Mouse (Mus musculus) heart, embryonic 15.5 days (tissue): Measurements from ENCODE around the gene Spint1. TPM values are rescaled to one million over a fixed set of nuclear protein-coding genes. Genes with fewer than 3 reads are reported as not detected.

Experiments used
- ATAC-seq: fragments of 200-750 bp; cut with Nextera tagmentation; replicated peaks from 2 replicates; pipeline ENCODE4 v1.8.0; 2017; ENCODE audit warnings: low read depth, moderate TSS enrichment; ENCODE audit not compliant: insufficient number of reproducible peaks, insufficient read depth, low FRiP score
- H3K27ac ChIP-seq: fragments of 300-500 bp; sonication (generic); 2 replicates; pipeline ENCODE4 v1.5.1; 2015; ENCODE audit warnings: mild to moderate bottlenecking, inconsistent platforms
- H3K27me3 ChIP-seq: fragments of 300-500 bp; sonication (generic); 2 replicates; pipeline ENCODE4 v1.6.1; 2015; ENCODE audit warnings: inconsistent platforms
- H3K36me3 ChIP-seq: fragments of 300-500 bp; sonication (generic); 2 replicates; pipeline ENCODE4 v1.6.1; 2015; ENCODE audit warnings: mild to moderate bottlenecking, inconsistent platforms
- H3K4me1 ChIP-seq: fragments of 300-500 bp; sonication (generic); replicated peaks from 2 replicates; pipeline ENCODE4 v1.6.1; 2015; ENCODE audit warnings: inconsistent platforms
- H3K4me2 ChIP-seq: fragments of 300-500 bp; sonication (generic); 2 replicates; pipeline ENCODE4 v1.6.1; 2015; ENCODE audit warnings: inconsistent platforms, mild to moderate bottlenecking, moderate library complexity
- H3K4me3 ChIP-seq: fragments of 300-500 bp; sonication (generic); 2 replicates; pipeline ENCODE4 v1.5.1; 2015; ENCODE audit warnings: mild to moderate bottlenecking, inconsistent platforms
- H3K9ac ChIP-seq: fragments of 300-500 bp; sonication (generic); 2 replicates; pipeline ENCODE4 v1.6.1; 2015; ENCODE audit warnings: mild to moderate bottlenecking, inconsistent platforms
- H3K9me3 ChIP-seq: fragments of 300-500 bp; sonication (generic); replicated peaks from 2 replicates; pipeline ENCODE4 v1.6.1; 2016; ENCODE audit warnings: inconsistent platforms
- WGBS: fragments of 180-500 bp; shearing (Covaris S2); methylation state at CpG from one replicate; pipeline ENCODE4 v1.1.7; 2015; ENCODE audit warnings: mixed read lengths; 5-methylcytosine and 5-hydroxymethylcytosine counted together
- polyA plus RNA-seq: library from polyadenylated mRNA; unstranded; fragments of >200 nt; fragmentation: Nextera tagmentation; extraction: Ambion mirVana; gene quantifications from 2 replicates; pipeline ENCODE4 v1.2.1, GENCODE M21; 2015

Spint1 gene
- polyA plus RNA-seq, 1 experiment from 2014 or later = 1.2 TPM

DNA sequence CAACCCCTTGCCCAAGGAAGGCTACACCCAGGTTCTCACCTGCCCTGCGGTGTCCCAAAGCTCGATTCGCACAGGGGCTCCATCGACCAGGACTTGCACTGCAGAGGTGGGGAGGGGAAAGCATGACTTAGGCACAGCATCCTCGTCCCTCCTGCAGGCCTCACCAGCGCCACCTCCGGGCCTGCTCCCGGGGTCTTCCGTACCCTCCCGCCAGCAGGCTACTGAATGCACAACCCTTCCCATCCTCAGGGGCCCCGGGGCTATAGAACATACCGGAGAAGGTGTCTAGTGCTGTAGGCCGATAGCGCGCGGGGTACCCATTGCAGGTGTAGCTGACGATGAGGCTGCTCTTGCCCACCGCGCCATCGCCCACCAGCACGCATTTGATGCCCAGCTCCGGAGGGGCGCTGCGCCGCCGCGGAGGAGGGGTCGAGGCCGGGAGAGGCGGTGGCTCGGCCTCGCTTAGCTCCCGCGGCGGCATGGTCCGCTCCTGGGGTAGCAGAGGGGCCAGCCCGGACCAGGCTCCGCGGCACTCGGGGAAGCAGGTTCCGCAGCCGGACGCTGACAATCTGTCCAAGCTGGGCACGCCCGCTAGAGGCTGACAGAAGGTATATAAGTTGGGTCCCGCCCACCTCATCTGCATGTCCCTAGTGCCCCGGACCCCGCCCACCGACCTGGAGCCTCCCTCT lies 33.6 kb downstream of the Spint1 start, which contains the start of gene Rhov:
TSS of gene Rhov (minus strand) at position 630 of the 689 bp plus-strand sequence.
- H3K27me3 ChIP-seq = peaks cover 29% of the 10 kb centered on the region
- peaks cover 5% of the 10 kb centered on the region; the same call in 1 of the 2 replicates for H3K4me1 ChIP-seq
- H3K36me3 ChIP-seq = no peaks in the 10 kb centered on the region
- peak within 1 kb of the TSS; percentile 66 for H3K4me3 ChIP-seq
- peak within 1 kb of the TSS; percentile 99 for H3K4me2 ChIP-seq
- H3K9me3 ChIP-seq = no peaks in the 10 kb centered on the region
- WGBS = 1% methylated on average over 49 of the region's 49 CpGs
- H3K9ac ChIP-seq = peak within 1 kb of the TSS; percentile 65
- H3K27ac ChIP-seq = no peak within 1 kb of the TSS
- ATAC-seq = peak; percentile 84

GRCm38 (mm10) chr2:119274126-119274525 lies 37.0 kb downstream of the Spint1 start:
- WGBS = 77% methylated on average over 1 of the region's 1 CpGs
- peaks cover 5% of the 10 kb centered on the region; the same call in 1 of the 2 replicates for H3K4me1 ChIP-seq
- no peak for ATAC-seq
- H3K27me3 ChIP-seq = peaks cover 19% of the 10 kb centered on the region
- H3K9ac ChIP-seq = no peak overlapping the region
- no peak overlapping the region for H3K27ac ChIP-seq
- H3K4me2 ChIP-seq = no peak overlapping the region
- no peaks in the 10 kb centered on the region for H3K9me3 ChIP-seq
- no peaks in the 10 kb centered on the region for H3K36me3 ChIP-seq
- no peak overlapping the region for H3K4me3 ChIP-seq

GRCm38 (mm10) chr2:119276926-119277325 lies 39.8 kb downstream of the Spint1 start:
- H3K4me3 ChIP-seq = no peak overlapping the region
- WGBS = 65% methylated on average over 7 of the region's 7 CpGs
- no peaks in the 10 kb centered on the region for H3K4me1 ChIP-seq
- no peak for ATAC-seq
- no peak overlapping the region for H3K9ac ChIP-seq
- H3K27me3 ChIP-seq = no peaks in the 10 kb centered on the region
- no peak overlapping the region for H3K4me2 ChIP-seq
- no peak overlapping the region for H3K27ac ChIP-seq
- H3K36me3 ChIP-seq = no peaks in the 10 kb centered on the region
- H3K9me3 ChIP-seq = no peaks in the 10 kb centered on the region

DNA sequence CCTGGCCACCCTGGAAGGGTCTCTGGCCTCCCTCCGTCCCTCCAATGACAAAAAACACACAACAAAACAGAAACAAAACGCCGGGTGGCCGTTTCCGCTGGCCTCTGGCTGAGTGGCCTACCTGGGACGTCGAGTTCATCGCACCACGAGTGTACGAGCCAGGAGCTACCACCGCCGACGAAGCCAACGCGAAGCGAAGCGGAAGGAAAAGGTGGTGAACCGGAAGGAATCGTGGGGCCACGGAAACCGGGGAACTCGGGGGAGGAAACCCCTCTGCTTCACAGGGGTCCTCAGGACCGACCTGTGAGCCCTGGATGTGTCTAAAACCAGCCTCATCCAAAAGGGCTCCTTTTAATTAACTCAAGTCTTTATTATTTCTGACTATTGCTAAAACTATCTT lies 40.6 kb downstream of the Spint1 start:
- Histone ChIP-seq H3K4me2 (no peak overlapping the region), H3K4me1 (no peaks in the 10 kb centered on the region), H3K9me3 (no peaks in the 10 kb centered on the region), H3K27me3 (no peaks in the 10 kb centered on the region), H3K4me3 (no peak overlapping the region), H3K9ac (no peak overlapping the region), H3K27ac (no peak overlapping the region), H3K36me3 (no peaks in the 10 kb centered on the region)
- no peak for ATAC-seq
- WGBS = 91% methylated on average over 23 of the region's 23 CpGs

DNA sequence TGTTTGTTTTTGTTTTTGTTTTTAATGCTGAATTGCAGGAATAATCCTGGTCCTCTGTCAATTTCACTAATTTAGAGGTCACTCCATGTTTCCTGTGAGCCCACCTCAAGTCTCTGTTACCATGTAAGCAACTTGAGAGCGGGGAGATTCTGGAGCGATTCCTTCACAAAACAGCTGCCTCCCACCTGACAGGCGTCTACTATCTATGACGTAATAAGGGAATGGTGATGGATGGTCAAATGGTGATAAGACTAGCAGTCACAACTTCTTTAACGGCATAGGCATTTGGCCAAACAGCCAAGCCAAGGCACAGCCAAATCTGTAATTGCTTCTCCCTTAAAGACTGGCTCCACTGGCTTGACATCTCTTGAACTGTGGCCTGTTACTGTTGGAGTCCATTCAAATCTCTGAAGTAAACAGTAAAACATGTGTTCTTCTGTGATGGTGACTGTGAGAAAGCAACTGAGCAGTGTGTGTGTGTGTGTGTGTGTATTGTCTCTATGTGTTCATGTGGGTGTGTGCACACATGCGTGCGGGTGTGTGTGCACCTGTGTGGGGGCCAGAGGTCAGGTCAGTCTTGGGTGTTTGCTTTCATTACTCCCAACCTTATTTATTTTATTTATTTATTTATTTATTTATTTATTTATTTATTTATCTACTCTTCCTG lies 44.9 kb downstream of the Spint1 start:
- H3K9ac ChIP-seq = no peak overlapping the region
- H3K4me2 ChIP-seq = no peak overlapping the region
- H3K36me3 ChIP-seq = no peaks in the 10 kb centered on the region
- H3K4me1 ChIP-seq = no peaks in the 10 kb centered on the region
- ATAC-seq = no peak
- 63% methylated on average over 7 of the region's 7 CpGs for WGBS
- no peak overlapping the region for H3K4me3 ChIP-seq
- H3K9me3 ChIP-seq = no peaks in the 10 kb centered on the region
- no peaks in the 10 kb centered on the region for H3K27me3 ChIP-seq
- no peak overlapping the region for H3K27ac ChIP-seq

GRCm38 (mm10) chr2:119287372-119287771 lies 50.2 kb downstream of the Spint1 start:
- no peak for ATAC-seq
- Histone ChIP-seq H3K36me3 (peaks cover 20% of the 10 kb centered on the region), H3K4me2 (no peak overlapping the region), H3K4me1 (peaks cover 16% of the 10 kb centered on the region), H3K9ac (peak overlapping the region; percentile 49; the same call in 1 of the 2 replicates), H3K27me3 (no peaks in the 10 kb centered on the region), H3K27ac (no peak overlapping the region), H3K4me3 (no peak overlapping the region), H3K9me3 (no peaks in the 10 kb centered on the region)
- 86% methylated on average over 5 of the region's 5 CpGs for WGBS

GRCm38 (mm10) chr2:119288270-119288882 lies 51.2 kb downstream of the Spint1 start, which contains the start of gene Vps18:
Gene Vps18, plus strand, starts transcription at chr2:119288740.
- H3K4me3 ChIP-seq = peak within 1 kb of the TSS; percentile 70
- H3K9ac ChIP-seq = peak within 1 kb of the TSS; percentile 70
- peaks cover 16% of the 10 kb centered on the region for H3K4me1 ChIP-seq
- WGBS = under 1% methylated on average over 31 of the region's 31 CpGs
- H3K36me3 ChIP-seq = peaks cover 30% of the 10 kb centered on the region
- H3K9me3 ChIP-seq = no peaks in the 10 kb centered on the region
- ATAC-seq = peak; percentile 94
- H3K27me3 ChIP-seq = no peaks in the 10 kb centered on the region
- peak within 1 kb of the TSS; percentile 58 for H3K27ac ChIP-seq
- H3K4me2 ChIP-seq = peak within 1 kb of the TSS; percentile 92

DNA sequence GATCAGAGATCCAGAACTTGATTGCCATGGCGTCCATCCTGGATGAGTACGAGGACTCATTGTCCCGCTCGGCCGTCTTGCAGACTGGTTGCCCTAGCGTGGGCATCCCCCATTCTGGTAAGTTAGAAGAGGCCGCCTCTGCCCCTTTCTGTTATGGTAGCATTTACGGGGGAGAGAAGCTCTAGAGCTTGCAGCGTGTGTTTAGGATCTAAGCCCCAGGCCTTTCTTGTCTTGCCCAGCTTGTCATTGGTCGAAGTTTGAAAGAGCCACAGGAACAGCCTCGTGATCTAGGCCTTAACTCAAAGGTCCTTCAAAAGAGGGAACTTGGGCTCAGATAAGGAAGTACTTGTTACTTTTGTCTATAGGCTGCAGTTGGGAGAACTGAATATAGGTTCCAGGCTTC lies 51.9 kb downstream of the Spint1 start:
- H3K27ac ChIP-seq = peak overlapping the region; percentile 58
- H3K4me1 ChIP-seq = peaks cover 16% of the 10 kb centered on the region
- H3K27me3 ChIP-seq = no peaks in the 10 kb centered on the region
- H3K36me3 ChIP-seq = peaks cover 36% of the 10 kb centered on the region
- WGBS = under 1% methylated on average over 11 of the region's 11 CpGs
- peak overlapping the region; percentile 92 for H3K4me2 ChIP-seq
- no peaks in the 10 kb centered on the region for H3K9me3 ChIP-seq
- ATAC-seq = no peak
- peak overlapping the region; percentile 70 for H3K9ac ChIP-seq
- peak overlapping the region; percentile 70 for H3K4me3 ChIP-seq

- Histone ChIP-seq H3K4me3 (no peak overlapping the region), H3K4me2 (no peak overlapping the region), H3K9ac (no peak overlapping the region), H3K27me3 (no peaks in the 10 kb centered on the region), H3K9me3 (no peaks in the 10 kb centered on the region), H3K27ac (no peak overlapping the region), H3K36me3 (peaks cover 59% of the 10 kb centered on the region), H3K4me1 (peaks cover 16% of the 10 kb centered on the region)
- no peak for ATAC-seq
- 91% methylated on average over 5 of the region's 5 CpGs for WGBS
These were observed 55.1 kb downstream of the Spint1 start for GRCm38 (mm10) chr2:119292281-119292680.

DNA sequence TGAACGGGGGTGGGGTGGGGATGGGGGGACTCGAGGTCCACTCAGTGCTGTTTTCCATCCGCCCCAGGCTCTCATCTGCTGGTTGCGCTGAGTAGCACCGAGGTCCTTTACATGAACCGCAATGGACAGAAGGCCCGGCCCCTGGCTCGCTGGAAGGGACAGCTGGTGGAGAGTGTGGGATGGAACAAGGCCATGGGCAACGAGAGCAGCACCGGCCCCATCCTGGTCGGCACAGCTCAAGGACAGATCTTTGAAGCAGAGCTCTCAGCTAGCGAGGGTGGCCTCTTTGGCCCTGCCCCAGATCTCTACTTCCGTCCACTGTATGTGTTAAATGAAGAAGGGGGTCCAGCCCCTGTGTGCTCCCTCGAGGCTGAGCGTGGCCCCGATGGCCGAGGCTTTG lies 55.7 kb downstream of the Spint1 start:
- Histone ChIP-seq H3K27me3 (no peaks in the 10 kb centered on the region), H3K4me1 (peaks cover 15% of the 10 kb centered on the region), H3K36me3 (peaks cover 65% of the 10 kb centered on the region), H3K9me3 (no peaks in the 10 kb centered on the region), H3K4me2 (no peak overlapping the region), H3K4me3 (no peak overlapping the region), H3K9ac (no peak overlapping the region), H3K27ac (no peak overlapping the region)
- ATAC-seq = no peak
- WGBS = 92% methylated on average over 17 of the region's 17 CpGs

DNA sequence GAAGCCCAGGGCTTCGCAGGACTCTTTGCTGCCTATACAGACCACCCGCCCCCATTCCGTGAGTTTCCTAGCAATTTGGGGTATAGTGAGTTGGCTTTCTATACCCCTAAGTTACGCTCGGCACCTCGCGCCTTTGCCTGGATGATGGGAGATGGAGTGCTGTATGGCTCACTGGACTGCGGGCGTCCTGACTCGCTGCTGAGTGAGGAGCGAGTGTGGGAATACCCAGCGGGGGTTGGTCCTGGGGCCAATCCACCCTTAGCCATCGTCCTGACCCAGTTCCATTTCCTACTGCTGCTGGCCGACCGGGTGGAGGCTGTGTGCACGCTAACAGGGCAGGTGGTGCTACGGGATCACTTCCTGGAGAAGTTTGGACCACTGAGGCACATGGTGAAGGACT lies 56.1 kb downstream of the Spint1 start:
- H3K36me3 ChIP-seq = peaks cover 68% of the 10 kb centered on the region
- peaks cover 10% of the 10 kb centered on the region for H3K4me1 ChIP-seq
- no peak overlapping the region for H3K4me3 ChIP-seq
- no peak for ATAC-seq
- WGBS = 94% methylated on average over 17 of the region's 17 CpGs
- H3K9ac ChIP-seq = no peak overlapping the region
- no peaks in the 10 kb centered on the region for H3K9me3 ChIP-seq
- H3K4me2 ChIP-seq = no peak overlapping the region
- H3K27me3 ChIP-seq = no peaks in the 10 kb centered on the region
- H3K27ac ChIP-seq = no peak overlapping the region
